Mouse (Mus musculus) kidney, embryonic 16.5 days (tissue): ENCODE measurements around the gene Gdf9. TPM values are rescaled to one million over a fixed set of nuclear protein-coding genes. Genes with fewer than 3 reads are reported as not detected.

Experiments used
- ATAC-seq: fragments of 200-750 bp; cut with Nextera tagmentation; 2 replicates; pipeline ENCODE4 v1.8.0; 2017; ENCODE audit warnings: moderate TSS enrichment; ENCODE audit not compliant: low FRiP score, low TSS enrichment
- H3K27ac ChIP-seq: fragments of 300-500 bp; sonication (generic); 2 replicates; pipeline ENCODE4 v1.5.1; 2014; ENCODE audit warnings: low read length
- H3K27me3 ChIP-seq: fragments of 300-500 bp; sonication (generic); 2 replicates; pipeline ENCODE4 v1.6.1; 2014; ENCODE audit warnings: low read length, control low read depth, mixed read lengths; ENCODE audit not compliant: insufficient read depth
- H3K36me3 ChIP-seq: fragments of 300-500 bp; sonication (generic); 2 replicates; pipeline ENCODE4 v1.6.1; 2014; ENCODE audit warnings: low read length, control low read depth, mixed read lengths; ENCODE audit not compliant: insufficient read depth
- H3K4me1 ChIP-seq: fragments of 300-500 bp; sonication (generic); 2 replicates; pipeline ENCODE4 v1.6.1; 2014; ENCODE audit warnings: low read length, control low read depth, mixed read lengths; ENCODE audit not compliant: insufficient read depth
- H3K4me2 ChIP-seq: fragments of 300-500 bp; sonication (generic); replicated peaks from 2 replicates; pipeline ENCODE4 v1.6.1; 2014; ENCODE audit warnings: low read depth, low read length
- H3K4me3 ChIP-seq: fragments of 300-500 bp; sonication (generic); 2 replicates; pipeline ENCODE4 v1.5.1; 2014; ENCODE audit warnings: mild to moderate bottlenecking, low read length
- H3K9ac ChIP-seq: fragments of 300-500 bp; sonication (generic); replicated peaks from 2 replicates; pipeline ENCODE4 v1.6.1; 2014; ENCODE audit warnings: low read length
- H3K9me3 ChIP-seq: fragments of 300-500 bp; sonication (generic); 2 replicates; pipeline ENCODE4 v1.6.1; 2016; ENCODE audit warnings: low read length, control low read depth
- WGBS: fragments of 180-500 bp; shearing (Covaris S2); extraction: QIAGEN DNeasy Blood & Tissue Kit; methylation state at CpG from one replicate; pipeline ENCODE4 v1.1.7; 2014; 5-methylcytosine and 5-hydroxymethylcytosine counted together
- microRNA-seq: library from miRNA; unstranded; fragments of <30 nt; microRNA quantifications from one replicate; pipeline ENCODE4, GENCODE M21; 2016
- polyA plus RNA-seq: library from polyadenylated mRNA; unstranded; fragments of >200 nt; fragmentation: Nextera tagmentation; extraction: Ambion mirVana; gene quantifications from 2 replicates; pipeline ENCODE4 v1.2.1, GENCODE M21; 2015

Gene Gdf9
- polyA plus RNA-seq, 1 experiment from 2014 or later: 1.2 TPM

DNA sequence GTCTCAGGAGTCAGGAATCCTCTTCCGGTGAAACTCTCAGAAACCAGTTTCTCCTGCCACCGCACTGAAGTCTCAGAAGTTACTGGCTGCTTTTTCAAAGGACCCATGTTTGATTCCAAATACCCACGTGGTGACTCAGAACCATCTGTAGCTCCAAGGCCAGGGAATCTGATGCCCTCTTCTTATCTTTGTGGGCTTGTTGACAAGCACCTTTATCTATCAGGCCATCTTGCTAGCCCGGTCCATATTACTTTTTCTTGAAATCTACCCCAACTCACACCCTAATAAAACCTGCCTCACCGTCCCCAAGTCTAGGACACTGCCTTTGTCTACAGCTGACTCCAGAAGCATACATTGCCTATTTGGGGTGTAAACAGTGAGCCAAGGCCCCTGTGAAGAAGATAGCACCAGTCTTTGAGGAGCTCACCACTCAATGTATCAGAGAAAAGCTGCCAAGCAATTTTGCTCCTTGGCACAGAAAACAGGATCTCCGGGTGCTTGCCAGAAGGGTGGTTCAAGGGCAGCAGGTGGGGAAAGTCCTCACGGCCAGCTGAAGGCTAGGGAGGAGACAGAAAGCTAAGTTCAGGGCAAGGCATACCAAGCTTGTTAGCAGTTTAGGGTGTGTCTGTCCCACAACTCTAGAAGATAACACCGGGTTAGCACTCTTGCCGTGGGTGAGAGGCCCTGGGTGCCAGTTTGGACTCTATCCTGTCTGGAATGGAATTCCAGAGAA, 52.5 kb downstream of the Gdf9 start:
- Histone ChIP-seq H3K36me3 (no peaks in the 10 kb centered on the region), H3K9me3 (peaks cover 5% of the 10 kb centered on the region), H3K27me3 (peaks cover 37% of the 10 kb centered on the region), H3K27ac (no peak overlapping the region), H3K4me3 (no peak overlapping the region), H3K4me1 (peaks cover 25% of the 10 kb centered on the region), H3K9ac (no peak overlapping the region), H3K4me2 (no peak overlapping the region)
- 73% methylated on average over 9 of the region's 9 CpGs for WGBS
- ATAC-seq: no peak

DNA sequence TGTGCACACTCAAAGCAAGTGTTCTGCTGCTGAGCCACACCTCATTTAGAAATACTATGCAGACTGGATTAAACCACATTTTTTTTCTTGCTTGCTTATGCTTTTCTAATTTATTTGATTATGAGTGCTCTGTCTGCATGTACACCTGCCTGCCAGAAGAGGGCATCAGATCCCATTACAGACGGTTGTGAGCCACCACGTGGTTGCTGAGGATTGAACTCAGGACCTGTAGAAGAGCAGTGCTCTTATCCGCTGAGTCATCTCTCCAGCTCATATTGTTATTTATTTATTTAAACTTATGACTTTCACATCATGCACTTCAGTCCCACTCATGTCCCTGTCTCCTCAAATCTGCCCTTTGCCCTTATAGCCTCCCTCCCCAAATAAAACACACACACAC, 54.9 kb downstream of the Gdf9 start:
- no peak overlapping the region for H3K4me2 ChIP-seq
- H3K27ac ChIP-seq: no peak overlapping the region
- no peak overlapping the region for H3K4me3 ChIP-seq
- peaks cover 14% of the 10 kb centered on the region for H3K27me3 ChIP-seq
- H3K36me3 ChIP-seq: no peaks in the 10 kb centered on the region
- WGBS: 56% methylated on average over 3 of the region's 3 CpGs
- peaks cover 9% of the 10 kb centered on the region; the same call in 1 of the 2 replicates for H3K4me1 ChIP-seq
- no peak overlapping the region for H3K9ac ChIP-seq
- ATAC-seq: no peak
- no peaks in the 10 kb centered on the region; the same call in 1 of the 2 replicates for H3K9me3 ChIP-seq

DNA sequence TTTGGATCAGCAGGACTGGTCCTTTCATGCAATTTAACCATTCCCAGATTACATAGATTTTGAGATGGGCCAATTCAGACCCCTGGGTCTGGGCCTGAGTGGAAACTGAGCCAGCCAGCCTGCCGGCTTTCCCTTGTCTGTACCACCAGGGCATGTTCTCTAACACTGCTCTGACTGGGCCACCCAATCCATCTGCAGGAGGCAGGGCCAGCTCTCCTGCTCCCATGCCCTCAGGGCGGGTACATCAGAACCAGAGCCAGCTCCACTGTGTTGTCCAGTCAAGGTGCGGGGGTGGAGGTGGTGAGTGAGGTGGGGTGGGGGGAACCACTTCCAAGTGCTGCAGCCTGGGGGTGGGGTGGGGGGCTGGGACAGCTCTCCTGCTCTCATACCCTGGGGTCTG, 55.5 kb downstream of the Gdf9 start:
- H3K4me2 ChIP-seq: peak overlapping the region; percentile 47; the same call in 1 of the 2 replicates
- H3K36me3 ChIP-seq: no peaks in the 10 kb centered on the region
- peaks cover 8% of the 10 kb centered on the region for H3K27me3 ChIP-seq
- no peak overlapping the region for H3K4me3 ChIP-seq
- H3K9me3 ChIP-seq: no peaks in the 10 kb centered on the region; the same call in 1 of the 2 replicates
- ATAC-seq: peak; percentile 66; the same call in 1 of the 2 replicates
- H3K9ac ChIP-seq: no peak overlapping the region
- peaks cover 9% of the 10 kb centered on the region; the same call in 1 of the 2 replicates for H3K4me1 ChIP-seq
- no peak overlapping the region for H3K27ac ChIP-seq
- WGBS: 71% methylated on average over 2 of the region's 3 CpGs

DNA sequence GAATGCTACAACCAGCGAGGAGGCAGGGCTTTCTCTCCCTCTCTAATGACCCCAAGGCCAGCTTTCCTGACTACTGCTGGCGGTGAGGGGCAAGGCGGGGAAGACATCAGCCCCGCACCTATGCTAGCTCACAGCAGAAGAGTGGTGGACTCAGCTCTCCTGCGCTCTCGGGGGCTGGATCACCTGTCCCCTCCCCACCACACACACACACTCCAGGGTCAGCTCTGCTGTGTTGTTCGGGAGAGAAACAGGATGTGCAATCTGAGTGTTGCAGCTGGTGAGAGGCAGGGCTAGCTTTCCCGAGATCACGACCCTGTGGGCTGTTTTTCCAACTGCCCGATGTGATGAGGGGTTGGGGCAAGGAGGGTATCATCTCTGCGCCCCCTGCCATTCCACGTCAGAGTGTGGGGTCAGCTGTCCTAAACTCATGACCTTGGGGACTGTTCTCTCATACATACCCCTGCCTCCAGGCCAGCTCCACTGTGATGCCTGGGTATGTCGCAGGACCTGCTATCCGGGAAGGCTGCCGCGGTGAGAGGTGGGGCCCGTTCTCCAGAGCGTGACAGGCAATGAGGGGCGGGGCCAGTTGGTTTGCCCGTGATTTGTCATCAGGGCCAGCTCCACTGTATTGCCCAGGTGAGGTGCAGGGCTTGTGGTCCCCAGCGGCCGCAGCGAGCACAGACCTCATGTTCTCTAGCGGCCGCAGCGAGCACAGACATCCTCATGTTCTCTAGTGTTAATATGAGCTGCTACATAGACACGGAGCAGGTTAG, 56.2 kb downstream of the Gdf9 start:
- peak overlapping the region; percentile 13 for H3K4me3 ChIP-seq
- no peak overlapping the region for H3K27ac ChIP-seq
- H3K9me3 ChIP-seq: no peaks in the 10 kb centered on the region; the same call in 1 of the 2 replicates
- WGBS: 8% methylated on average over 27 of the region's 27 CpGs
- no peaks in the 10 kb centered on the region for H3K36me3 ChIP-seq
- 0 out of 2 replicates have a peak overlapping the region, but pooled peaks have one; percentile 19 for H3K9ac ChIP-seq
- H3K4me1 ChIP-seq: peaks cover 12% of the 10 kb centered on the region; the same call in 1 of the 2 replicates
- ATAC-seq: peak; percentile 81
- peak overlapping the region; percentile 47 for H3K4me2 ChIP-seq
- H3K27me3 ChIP-seq: peaks cover 5% of the 10 kb centered on the region

Small RNAs within 50 kb of the gene (microRNA-seq; reads per million reads assigned to microRNA genes)
- gene Mir6920: not detected

Other genes with a start within 250 kb of the Gdf9 start
- gene Hspa4, start 130.6 kb upstream of the Gdf9 start, polyA plus RNA-seq: 82.7 and 85.1 TPM in 2 replicates
- 19.1 and 25.4 TPM in 2 replicates for gene Zcchc10, start 106.3 kb upstream of the Gdf9 start, polyA plus RNA-seq
- 16.8 and 25.8 TPM in 2 replicates for gene Aff4, start 80.2 kb upstream of the Gdf9 start, polyA plus RNA-seq
- gene Leap2, start 7.9 kb upstream of the Gdf9 start, polyA plus RNA-seq: 0.34 and 0.37 TPM in 2 replicates
- gene Uqcrq, start 192 bp upstream of the Gdf9 start, polyA plus RNA-seq: 641 and 655 TPM in 2 replicates
- gene Gm10447, start 26.1 kb downstream of the Gdf9 start, polyA plus RNA-seq: 0.12 TPM in 1 of 2 replicates, not detected in the other
- 2.1 and 2.5 TPM in 2 replicates for gene Shroom1, start 26.2 kb downstream of the Gdf9 start, polyA plus RNA-seq
- not detected in 2 replicates for gene Gm9837, start 39.5 kb downstream of the Gdf9 start, polyA plus RNA-seq
- not detected in 2 replicates for gene Gm9945, start 49.1 kb downstream of the Gdf9 start, polyA plus RNA-seq
- gene Sowaha, start 49.3 kb downstream of the Gdf9 start, polyA plus RNA-seq: 0.17 and 0.23 TPM in 2 replicates
- gene Sept8, start 88.2 kb downstream of the Gdf9 start, polyA plus RNA-seq: 25.7 and 25.9 TPM in 2 replicates
- gene Kif3a, start 136.4 kb downstream of the Gdf9 start, polyA plus RNA-seq: 62.8 and 72.5 TPM in 2 replicates
- 0.36 and 0.97 TPM in 2 replicates for gene Il4, start 187.6 kb downstream of the Gdf9 start, polyA plus RNA-seq
- gene Il13, start 203.7 kb downstream of the Gdf9 start, polyA plus RNA-seq: not detected in 2 replicates